Mouse (Mus musculus) thymus, adult 2 months (tissue): ENCODE results near the gene Adgrv1. TPM values are rescaled to one million over a fixed set of nuclear protein-coding genes. Genes with fewer than 3 reads are reported as not detected.

ENCODE experiments used
- DNase-seq: peaks from one replicate; pipeline ENCODE4 v3.0.0; 2021
- H3K27ac ChIP-seq: fragments of 200-500 bp; 2 replicates; pipeline ENCODE4 v1.5.1; 2012; ENCODE audit warnings: low read length, control low read depth; ENCODE audit not compliant: control insufficient read depth, insufficient read depth
- H3K27me3 ChIP-seq: fragments of 200-500 bp; 2 replicates; pipeline ENCODE4 v1.6.1; 2012; ENCODE audit warnings: mild to moderate bottlenecking, low read length, moderate library complexity, mixed read lengths; ENCODE audit not compliant: control insufficient read depth, insufficient read depth
- H3K36me3 ChIP-seq: fragments of 200-500 bp; 2 replicates; pipeline ENCODE4 v1.6.1; 2012; ENCODE audit warnings: mild to moderate bottlenecking, low read length, moderate library complexity; ENCODE audit not compliant: control insufficient read depth, insufficient read depth
- H3K4me1 ChIP-seq: fragments of 200-500 bp; replicated peaks from 2 replicates; pipeline ENCODE4 v1.6.1; 2012; ENCODE audit warnings: low read length; ENCODE audit not compliant: control insufficient read depth, insufficient read depth
- H3K4me3 ChIP-seq: fragments of 200-500 bp; 2 replicates; pipeline ENCODE4 v1.5.1; 2012; ENCODE audit warnings: mild to moderate bottlenecking, low read length, control low read depth, moderate library complexity; ENCODE audit not compliant: control insufficient read depth, insufficient read depth
- CTCF ChIP-seq: fragments of 200-500 bp; IDR thresholded peaks from 2 replicates; pipeline ENCODE4 v1.5.1; 2012; ENCODE audit warnings: mild to moderate bottlenecking, control low read depth, low read length, moderate library complexity, borderline replicate concordance; ENCODE audit not compliant: control insufficient read depth, poor library complexity, insufficient read depth; ENCODE audit errors: extremely low read depth
- POLR2A ChIP-seq: fragments of 200-500 bp; IDR thresholded peaks from 2 replicates; pipeline ENCODE4 v1.6.1; 2012; ENCODE audit warnings: mild to moderate bottlenecking, low read length, control low read depth, moderate library complexity; ENCODE audit not compliant: control insufficient read depth, poor library complexity, insufficient read depth; ENCODE audit errors: extremely low read depth
- WGBS: fragments of 180-500 bp; shearing (Covaris S2); methylation state at CpG from one replicate; pipeline ENCODE4 v1.1.7; 2018; 5-methylcytosine and 5-hydroxymethylcytosine counted together
- polyA plus RNA-seq: library from polyadenylated mRNA; depleted of rRNA; stranded (reverse); fragments of >200 nt; gene quantifications from 2 replicates; pipeline ENCODE4 v1.2.3, GENCODE M21; 2012

Adgrv1 gene
- polyA plus RNA-seq, 1 experiment, result 0.27 TPM

GRCm38 (mm10) chr13:81110479-81110878, 522.5 kb downstream of the Adgrv1 start:
- whole genome bisulfite sequencing, result 96% methylated on average over 4 of the region's 4 CpGs
- Histone ChIP-seq H3K4me3 (no peak overlapping the region), H3K4me1 (no peaks in the 10 kb centered on the region), H3K36me3 (no peaks in the 10 kb centered on the region), H3K27ac (no peak overlapping the region), H3K27me3 (no peaks in the 10 kb centered on the region)
- TF ChIP-seq CTCF, result no peak
- no peak for TF ChIP-seq POLR2A
- no peak for DNase-seq

GRCm38 (mm10) chr13:81109676-81110075, 523.3 kb downstream of the Adgrv1 start:
- WGBS, result 60% methylated on average over 6 of the region's 6 CpGs
- no peak for DNase-seq
- TF ChIP-seq CTCF, result no peak
- no peak for TF ChIP-seq POLR2A

GRCm38 (mm10) chr13:81108526-81109302, 524.2 kb downstream of the Adgrv1 start:
- H3K27ac ChIP-seq, result no peak overlapping the region
- no peaks in the 10 kb centered on the region for H3K36me3 ChIP-seq
- no peak overlapping the region for H3K4me3 ChIP-seq
- H3K4me1 ChIP-seq, result no peaks in the 10 kb centered on the region
- WGBS, result 55% methylated on average over 8 of the region's 8 CpGs
- no peak for DNase-seq
- no peak for TF ChIP-seq POLR2A
- TF ChIP-seq CTCF, result no peak
- H3K27me3 ChIP-seq, result no peaks in the 10 kb centered on the region

More at GRCm38 (mm10) chr13:81109676-81110075, 523.3 kb downstream of the Adgrv1 start:
- Histone ChIP-seq H3K27me3 (no peaks in the 10 kb centered on the region), H3K36me3 (no peaks in the 10 kb centered on the region), H3K27ac (no peak overlapping the region), H3K4me3 (no peak overlapping the region), H3K4me1 (no peaks in the 10 kb centered on the region)

- TF ChIP-seq CTCF (no peak), POLR2A (no peak)
- Histone ChIP-seq H3K4me3 (no peak overlapping the region), H3K4me1 (no peaks in the 10 kb centered on the region), H3K27me3 (no peaks in the 10 kb centered on the region), H3K27ac (no peak overlapping the region), H3K36me3 (no peaks in the 10 kb centered on the region)
- WGBS, result 84% methylated on average over 5 of the region's 5 CpGs
- DNase-seq, result no peak
Measured at GRCm38 (mm10) chr13:81107436-81107835, 525.5 kb downstream of the Adgrv1 start.

GRCm38 (mm10) chr13:81103794-81104193, 529.2 kb downstream of the Adgrv1 start:
- H3K36me3 ChIP-seq, result no peaks in the 10 kb centered on the region
- WGBS, result 74% methylated on average over 4 of the region's 4 CpGs
- no peak overlapping the region for H3K27ac ChIP-seq
- H3K27me3 ChIP-seq, result no peaks in the 10 kb centered on the region
- no peak for DNase-seq
- no peaks in the 10 kb centered on the region for H3K4me1 ChIP-seq
- TF ChIP-seq POLR2A (no peak), CTCF (no peak)
- no peak overlapping the region for H3K4me3 ChIP-seq

- Histone ChIP-seq H3K36me3 (no peaks in the 10 kb centered on the region), H3K4me1 (no peaks in the 10 kb centered on the region), H3K4me3 (no peak overlapping the region), H3K27ac (no peak overlapping the region), H3K27me3 (no peaks in the 10 kb centered on the region)
- DNase-seq, result no peak
- WGBS, result 94% methylated on average over 2 of the region's 2 CpGs
- TF ChIP-seq POLR2A (no peak), CTCF (no peak)
Measured at GRCm38 (mm10) chr13:81096424-81096823, 536.5 kb downstream of the Adgrv1 start.

- TF ChIP-seq POLR2A (no peak), CTCF (no peak)
- Histone ChIP-seq H3K27me3 (no peaks in the 10 kb centered on the region), H3K36me3 (no peaks in the 10 kb centered on the region), H3K4me3 (no peak overlapping the region), H3K27ac (no peak overlapping the region), H3K4me1 (no peaks in the 10 kb centered on the region)
- DNase-seq, result no peak
- WGBS, result 93% methylated on average over 6 of the region's 6 CpGs
Measured at GRCm38 (mm10) chr13:81094513-81094912, 538.4 kb downstream of the Adgrv1 start.
